9 mouse cellular contexts compared by ENCODE assay signal in genomic region chr9:121001681-121002540, GRCm38 (mm10).
DNase-seq lines count a peak whose midpoint lies in the region.
"Had no signal": no experiment of that assay in that cellular context is flagged by ENCODE, and none has a peak within 500 bp of the region (broad histone marks: within the 10 kb centered on the region; RNA-seq: fewer than 3 reads in every experiment).

No protein-coding gene starts in this region.

- DNase-seq in heart, postnatal 10 days: peak; percentile 36 to 41
- no peak for DNase-seq in heart, adult 8-10 months (ENCODE audit: low spot score)
- peak; percentile 32 for DNase-seq in right cerebral cortex, postnatal 4 days
- DNase-seq in right cerebral cortex, adult 18-20 months: no peak
- peak; percentile 79 to 84 for DNase-seq in kidney, postnatal 36 days
- no peak for DNase-seq in gastrocnemius, postnatal 14 days
- DNase-seq in thymus, postnatal 4 days: no peak
- no peak for DNase-seq in liver
- DNase-seq: thymus, postnatal 36 days had no signal

- intact Hi-C loops in heart, postnatal 10 days (cut with DNase I): no loop called here
- intact Hi-C loops in gastrocnemius, postnatal 14 days (cut with DNase I; ENCODE audit: low total_unique reads): no loop called here

Comparison
In these comparisons a context has a peak if more than half of its experiments do, and no peak if none do; other contexts are left out.
1. DNase-seq: peak in heart, postnatal 10 days (2 of 2), right cerebral cortex, postnatal 4 days (single experiment) and kidney, postnatal 36 days (2 of 2); none in heart, adult 8-10 months (single experiment), right cerebral cortex, adult 18-20 months (single experiment), gastrocnemius, postnatal 14 days (single experiment), thymus, postnatal 4 days (single experiment) and liver (single experiment).